Mouse (Mus musculus) neural tube, embryonic 11.5 days (tissue): ENCODE data around the gene Map3k19. TPM values are rescaled to one million over a fixed set of nuclear protein-coding genes. Genes with fewer than 3 reads are reported as not detected.

Experiments used
- ATAC-seq: fragments of 200-750 bp; cut with Nextera tagmentation; 2 replicates; pipeline ENCODE4 v1.8.0; 2017; ENCODE audit warnings: moderate number of reproducible peaks, mild to moderate bottlenecking, moderate TSS enrichment, moderate library complexity; ENCODE audit not compliant: insufficient read depth, low FRiP score, low TSS enrichment
- DNase-seq: peaks from one replicate; pipeline ENCODE4 v3.0.0-alpha.2; 2015; ENCODE audit warnings: low spot score
- H3K27ac ChIP-seq: fragments of 300-500 bp; sonication (generic); 2 replicates; pipeline ENCODE4 v1.5.1; 2014; ENCODE audit warnings: low read depth, mild to moderate bottlenecking, low read length
- H3K27me3 ChIP-seq: fragments of 300-500 bp; sonication (generic); 2 replicates; pipeline ENCODE4 v1.6.1; 2014; ENCODE audit warnings: mild to moderate bottlenecking, low read length, mixed read lengths; ENCODE audit not compliant: control insufficient read depth, insufficient read depth
- H3K36me3 ChIP-seq: fragments of 300-500 bp; sonication (generic); 2 replicates; pipeline ENCODE4 v1.6.1; 2014; ENCODE audit warnings: mild to moderate bottlenecking, low read length, moderate library complexity, mixed read lengths; ENCODE audit not compliant: control insufficient read depth, insufficient read depth
- H3K4me1 ChIP-seq: fragments of 300-500 bp; sonication (generic); 2 replicates; pipeline ENCODE4 v1.6.1; 2014; ENCODE audit warnings: low read length, mixed read lengths; ENCODE audit not compliant: control insufficient read depth, insufficient read depth
- H3K4me2 ChIP-seq: fragments of 300-500 bp; sonication (generic); 2 replicates; pipeline ENCODE4 v1.6.1; 2014; ENCODE audit warnings: low read depth, mild to moderate bottlenecking, moderate library complexity
- H3K4me3 ChIP-seq: fragments of 300-500 bp; sonication (generic); 2 replicates; pipeline ENCODE4 v1.5.1; 2014; ENCODE audit warnings: low read depth, low read length
- H3K9ac ChIP-seq: fragments of 300-500 bp; sonication (generic); 2 replicates; pipeline ENCODE4 v1.6.1; 2014; ENCODE audit warnings: mild to moderate bottlenecking, low read length
- H3K9me3 ChIP-seq: fragments of 300-500 bp; sonication (generic); 2 replicates; pipeline ENCODE4 v1.6.1; 2016; ENCODE audit warnings: low read length; ENCODE audit not compliant: control insufficient read depth
- WGBS: fragments of 180-500 bp; shearing (Covaris S2); extraction: QIAGEN DNeasy Blood & Tissue Kit; methylation state at CpG from one replicate; pipeline ENCODE4 v1.1.7; 2014; 5-methylcytosine and 5-hydroxymethylcytosine counted together
- polyA plus RNA-seq: library from polyadenylated mRNA; unstranded; fragments of >200 nt; fragmentation: Nextera tagmentation; extraction: Ambion mirVana; gene quantifications from 2 replicates; pipeline ENCODE4 v1.2.1, GENCODE M21; 2014

Map3k19 gene
- not detected in 2 replicates for polyA plus RNA-seq

GRCm38 (mm10) chr1:127854486-127855222 lies at the start of gene Map3k19:
Gene Map3k19 (minus strand): TSS chr1:127855031.
- WGBS = 80% methylated on average over 14 of the region's 14 CpGs
- no peak for ATAC-seq
- Histone ChIP-seq H3K9ac (no peak within 1 kb of the TSS), H3K27ac (no peak within 1 kb of the TSS), H3K4me1 (no peaks in the 10 kb centered on the region), H3K4me2 (no peak within 1 kb of the TSS), H3K27me3 (no peaks in the 10 kb centered on the region), H3K9me3 (no peaks in the 10 kb centered on the region), H3K36me3 (no peaks in the 10 kb centered on the region), H3K4me3 (no peak within 1 kb of the TSS)
- DNase-seq = no peak

- Histone ChIP-seq H3K4me3 (no peak overlapping the region), H3K4me2 (no peak overlapping the region), H3K4me1 (no peaks in the 10 kb centered on the region), H3K9me3 (no peaks in the 10 kb centered on the region), H3K36me3 (no peaks in the 10 kb centered on the region), H3K27ac (no peak overlapping the region), H3K9ac (no peak overlapping the region), H3K27me3 (no peaks in the 10 kb centered on the region)
- WGBS = 70% methylated on average over 1 of the region's 1 CpGs
- ATAC-seq (no peak), DNase-seq (no peak)
These were observed 44.6 kb upstream of the Map3k19 start for GRCm38 (mm10) chr1:127899401-127899800.

GRCm38 (mm10) chr1:127869276-127869675 lies 14.4 kb upstream of the Map3k19 start:
- Histone ChIP-seq H3K9ac (peak overlapping the region; percentile 63), H3K36me3 (no peaks in the 10 kb centered on the region), H3K4me1 (0 out of 2 replicates have a peak, but pooled peaks cover 2% of the 10 kb centered on the region), H3K27me3 (no peaks in the 10 kb centered on the region), H3K4me3 (peak overlapping the region; percentile 63), H3K27ac (no peak overlapping the region), H3K4me2 (peak overlapping the region; percentile 53), H3K9me3 (no peaks in the 10 kb centered on the region)
- whole genome bisulfite sequencing = 48% methylated on average over 8 of the region's 8 CpGs
- no peak for DNase-seq
- ATAC-seq = no peak

- WGBS = 12% methylated on average over 47 of the region's 47 CpGs
- ATAC-seq = peak; percentile 98
- H3K36me3 ChIP-seq = no peaks in the 10 kb centered on the region
- H3K27ac ChIP-seq = no peak within 1 kb of the TSS
- 0 out of 2 replicates have a peak, but pooled peaks cover 2% of the 10 kb centered on the region for H3K4me1 ChIP-seq
- H3K4me2 ChIP-seq = peak within 1 kb of the TSS; percentile 53
- peak within 1 kb of the TSS; percentile 63 for H3K9ac ChIP-seq
- peak; percentile 92 for DNase-seq
- H3K4me3 ChIP-seq = peak within 1 kb of the TSS; percentile 63
- no peaks in the 10 kb centered on the region for H3K27me3 ChIP-seq
- no peaks in the 10 kb centered on the region for H3K9me3 ChIP-seq
These were observed 13.8 kb upstream of the Map3k19 start, which contains the start of gene Rab3gap1 for GRCm38 (mm10) chr1:127868300-127869261. Gene Rab3gap1 (plus strand): TSS chr1:127868773.

- DNase-seq (no peak), ATAC-seq (no peak)
- 40% methylated on average over 7 of the region's 7 CpGs for WGBS
- H3K4me1 ChIP-seq = no peaks in the 10 kb centered on the region
- H3K27me3 ChIP-seq = no peaks in the 10 kb centered on the region
- no peak overlapping the region for H3K27ac ChIP-seq
- no peaks in the 10 kb centered on the region for H3K36me3 ChIP-seq
- no peak overlapping the region for H3K4me3 ChIP-seq
- H3K9me3 ChIP-seq = no peaks in the 10 kb centered on the region
- H3K9ac ChIP-seq = no peak overlapping the region
- H3K4me2 ChIP-seq = no peak overlapping the region
These were observed 9.0 kb upstream of the Map3k19 start for GRCm38 (mm10) chr1:127863806-127864205.

GRCm38 (mm10) chr1:127861900-127862299 lies 7.1 kb upstream of the Map3k19 start:
- H3K27ac ChIP-seq = no peak overlapping the region
- H3K4me3 ChIP-seq = no peak overlapping the region
- no peaks in the 10 kb centered on the region for H3K9me3 ChIP-seq
- H3K27me3 ChIP-seq = no peaks in the 10 kb centered on the region
- no peaks in the 10 kb centered on the region for H3K4me1 ChIP-seq
- WGBS = 89% methylated on average over 5 of the region's 5 CpGs
- H3K4me2 ChIP-seq = no peak overlapping the region
- H3K36me3 ChIP-seq = no peaks in the 10 kb centered on the region
- DNase-seq = no peak
- ATAC-seq = no peak
- no peak overlapping the region for H3K9ac ChIP-seq

GRCm38 (mm10) chr1:127860492-127860891 lies 5.7 kb upstream of the Map3k19 start:
- H3K4me2 ChIP-seq = no peak overlapping the region
- WGBS = 93% methylated on average over 4 of the region's 4 CpGs
- no peak overlapping the region for H3K9ac ChIP-seq
- H3K4me1 ChIP-seq = no peaks in the 10 kb centered on the region
- no peaks in the 10 kb centered on the region for H3K27me3 ChIP-seq
- no peaks in the 10 kb centered on the region for H3K36me3 ChIP-seq
- H3K27ac ChIP-seq = no peak overlapping the region
- no peak for DNase-seq
- no peak for ATAC-seq
- no peak overlapping the region for H3K4me3 ChIP-seq
- H3K9me3 ChIP-seq = no peaks in the 10 kb centered on the region

GRCm38 (mm10) chr1:127859799-127860400 lies 5.1 kb upstream of the Map3k19 start:
- Histone ChIP-seq H3K4me3 (no peak overlapping the region), H3K27me3 (no peaks in the 10 kb centered on the region), H3K36me3 (no peaks in the 10 kb centered on the region), H3K4me1 (no peaks in the 10 kb centered on the region), H3K9me3 (no peaks in the 10 kb centered on the region), H3K9ac (no peak overlapping the region), H3K27ac (no peak overlapping the region), H3K4me2 (no peak overlapping the region)
- WGBS = 73% methylated on average over 6 of the region's 6 CpGs
- no peak for DNase-seq
- no peak for ATAC-seq
